ENCODE assay signal across 7 mouse cellular contexts in the genomic region with DNA sequence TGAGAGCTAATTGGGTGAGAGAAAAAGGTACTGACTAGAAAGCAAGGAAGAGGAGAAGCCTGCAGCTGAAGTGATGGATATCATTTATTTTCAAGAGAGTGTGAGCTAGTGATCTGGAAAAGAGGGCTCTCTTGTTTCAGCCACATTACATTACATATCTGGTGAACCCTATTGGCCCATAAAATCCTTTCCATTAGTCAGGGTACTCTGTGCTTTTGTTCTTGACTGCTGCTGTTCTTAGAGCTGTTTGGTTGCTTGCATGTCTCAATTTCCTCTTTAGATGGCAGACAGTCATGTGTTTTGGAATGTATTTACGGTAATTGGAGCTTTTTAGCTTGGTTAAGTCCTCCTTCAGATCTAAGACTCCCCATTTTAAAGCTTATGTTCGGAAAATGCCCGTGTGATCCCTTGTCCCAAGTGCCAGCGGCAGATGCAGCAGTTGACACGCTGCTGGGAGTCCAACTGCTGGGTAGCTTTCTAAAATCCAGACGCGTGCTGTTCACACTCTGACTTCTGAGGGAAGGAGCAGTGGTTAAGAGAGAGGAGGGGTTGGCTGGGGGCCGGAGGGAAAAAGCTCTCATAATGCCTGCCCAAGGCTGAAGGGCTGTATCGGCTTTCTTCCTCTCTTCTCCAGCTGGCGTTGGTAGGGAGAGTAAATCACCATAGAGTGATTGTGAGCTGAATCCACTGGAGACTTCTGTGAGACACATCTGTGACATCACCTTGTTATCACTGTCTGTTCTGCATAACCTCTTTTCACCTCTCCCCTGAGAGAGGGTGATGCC.
DNase-seq lines count a peak whose midpoint lies in the region; ATAC-seq and TF ChIP-seq lines count a peak whose summit lies in the region.

No protein-coding gene starts in this region.

- 44% methylated on average over 10 of the region's 10 CpGs for WGBS in heart, embryonic 13.5 days
- WGBS in limb, embryonic 15.5 days = 36% methylated on average over 10 of the region's 10 CpGs

- peak overlapping the region; percentile 29 for H3K4me2 ChIP-seq in heart, embryonic 13.5 days
- H3K4me2 ChIP-seq in limb, embryonic 15.5 days = no peak overlapping the region

- 0 out of 2 replicates have a peak, but pooled peaks cover 2% of the 10 kb centered on the region for H3K4me1 ChIP-seq in testis, adult 2 months (ENCODE audit: control insufficient read depth, insufficient read depth, low read length)
- H3K4me1 ChIP-seq in heart, embryonic 13.5 days = peaks cover 13% of the 10 kb centered on the region
- peaks cover 6% of the 10 kb centered on the region for H3K4me1 ChIP-seq in limb, embryonic 15.5 days

- no peak for TF ChIP-seq POLR2A in testis, adult 2 months (IDR thresholded peaks at IDR 0.05; ENCODE audit: control insufficient read depth, low read depth, low read length)

- no peak for DNase-seq in testis, postnatal 14 days (ENCODE audit: low spot score)
- no peak for DNase-seq in left cerebral cortex, adult 8-10 months (ENCODE audit: low spot score in 2 of 2)
- DNase-seq in natural killer cell, adult 2 months (ENCODE audit: low spot score in 2 of 2) = no peak
- DNase-seq in right cerebral cortex, postnatal 14 days = no peak

- ATAC-seq in heart, embryonic 13.5 days (ENCODE audit: extremely low read depth, insufficient number of reproducible peaks, low FRiP score, low TSS enrichment) = no peak
- no peak for ATAC-seq in limb, embryonic 15.5 days (ENCODE audit: insufficient number of reproducible peaks, low FRiP score, low TSS enrichment, low read depth)

- H3K27me3 ChIP-seq in testis, adult 2 months (ENCODE audit: control insufficient read depth, insufficient read depth, low read length) = no peaks in the 10 kb centered on the region
- no peaks in the 10 kb centered on the region for H3K27me3 ChIP-seq in heart, embryonic 13.5 days (replicated peaks)
- H3K27me3 ChIP-seq in limb, embryonic 15.5 days = no peaks in the 10 kb centered on the region

- TF ChIP-seq CTCF in testis, adult 2 months (IDR thresholded peaks at IDR 0.05; ENCODE audit: control insufficient read depth, insufficient read depth, insufficient replicate concordance, low read depth, low read length) = no peak

- no peak overlapping the region for H3K4me3 ChIP-seq in testis, adult 2 months (ENCODE audit: control insufficient read depth, low read depth, low read length)
- H3K4me3 ChIP-seq in heart, embryonic 13.5 days = no peak overlapping the region
- H3K4me3 ChIP-seq in limb, embryonic 15.5 days = no peak overlapping the region

- peak overlapping the region; percentile 21 for H3K9ac ChIP-seq in heart, embryonic 13.5 days
- no peak overlapping the region for H3K9ac ChIP-seq in limb, embryonic 15.5 days

- no peaks in the 10 kb centered on the region for H3K9me3 ChIP-seq in heart, embryonic 13.5 days
- H3K9me3 ChIP-seq in limb, embryonic 15.5 days = no peaks in the 10 kb centered on the region

- peak overlapping the region; percentile 30; the same call in 1 of the 2 replicates for H3K27ac ChIP-seq in testis, adult 2 months (ENCODE audit: control insufficient read depth, insufficient read depth, low read depth, low read length)
- peak overlapping the region; percentile 69 for H3K27ac ChIP-seq in heart, embryonic 13.5 days (replicated peaks)
- peak overlapping the region; percentile 65 for H3K27ac ChIP-seq in limb, embryonic 15.5 days

- H3K36me3 ChIP-seq in testis, adult 2 months (ENCODE audit: control insufficient read depth, insufficient read depth, low read length) = no peaks in the 10 kb centered on the region
- peaks cover 34% of the 10 kb centered on the region for H3K36me3 ChIP-seq in heart, embryonic 13.5 days
- no peaks in the 10 kb centered on the region; the same call in 1 of the 2 replicates for H3K36me3 ChIP-seq in limb, embryonic 15.5 days
